Mouse (Mus musculus): ENCODE measurements around the gene Lmln.
"Not testable (repeated sequence)": the region's sequence is repeated elsewhere in the genome, so short reads cannot be mapped to it uniquely, and the experiment has no call there.

The Lmln gene

DNA sequence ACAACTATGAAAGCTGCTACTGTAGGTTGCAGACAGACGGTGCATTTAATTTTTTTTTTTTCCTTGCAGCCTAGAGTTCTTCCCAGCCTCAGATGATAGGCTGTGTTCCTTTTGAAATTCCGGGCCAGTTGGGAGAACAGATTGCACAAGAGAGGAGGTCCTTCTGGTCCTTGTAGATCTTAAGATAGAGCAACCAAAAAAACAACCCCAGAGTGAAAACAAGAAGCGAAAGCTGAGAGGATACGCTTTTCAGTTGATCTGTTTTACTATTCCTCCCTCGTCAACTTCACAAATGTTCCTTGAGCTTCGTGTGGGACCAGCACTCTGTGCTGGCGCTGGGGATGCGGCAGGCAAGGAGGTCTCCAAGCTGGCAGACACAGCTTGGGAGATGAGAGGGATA lies 89.2 kb downstream of the Lmln start:
- Histone ChIP-seq H3K9me3 (ENCODE audit: low read length) (no peaks in the 10 kb centered on the region), H3K4me1 (replicated peaks; ENCODE audit: low read depth, low read length) (peaks cover 11% of the 10 kb centered on the region), H3K36me3 (ENCODE audit: insufficient read depth, low read length) (no peaks in the 10 kb centered on the region), H3K4me3 (replicated peaks; ENCODE audit: low read length) (no peak overlapping the region), H3K27me3 (ENCODE audit: insufficient read depth, low read length) (peaks cover 5% of the 10 kb centered on the region)
- no peak for TF ChIP-seq POU5F1 (IDR thresholded peaks at IDR 0.05; ENCODE audit: borderline replicate concordance, low read length)
- TF ChIP-seq NANOG (IDR thresholded peaks at IDR 0.05; ENCODE audit: borderline replicate concordance, low read length), result no peak
- TF ChIP-seq CTCF (conservative IDR thresholded peaks at IDR 0.05; ENCODE audit: low read length), result no peak

DNA sequence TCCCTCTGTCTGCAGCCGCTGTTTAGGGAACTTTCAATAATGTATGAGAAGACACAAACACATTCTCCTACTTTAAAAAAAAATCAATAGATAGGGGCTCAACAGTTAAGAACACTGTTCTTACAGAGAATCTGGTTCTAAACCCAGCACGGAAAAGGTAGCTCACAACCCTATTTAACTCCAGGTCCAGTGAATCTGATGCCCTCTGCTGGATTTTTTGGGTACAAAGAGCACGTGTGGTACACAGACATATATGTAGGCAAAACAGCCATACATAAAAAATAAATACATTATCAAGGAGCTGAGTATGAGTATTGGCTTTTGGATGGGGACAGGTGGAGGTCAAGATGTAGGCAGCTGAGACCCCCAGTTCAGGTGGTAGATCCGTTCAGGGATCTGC lies 92.7 kb downstream of the Lmln start:
- H3K27me3 ChIP-seq (ENCODE audit: insufficient read depth, low read length), result peaks cover 9% of the 10 kb centered on the region
- H3K9me3 ChIP-seq (ENCODE audit: low read length), result no peaks in the 10 kb centered on the region
- no peaks in the 10 kb centered on the region for H3K36me3 ChIP-seq (ENCODE audit: insufficient read depth, low read length)
- peaks cover 28% of the 10 kb centered on the region for H3K4me1 ChIP-seq (replicated peaks; ENCODE audit: low read depth, low read length)
- no peak for TF ChIP-seq POU5F1 (IDR thresholded peaks at IDR 0.05; ENCODE audit: borderline replicate concordance, low read length)
- TF ChIP-seq CTCF (conservative IDR thresholded peaks at IDR 0.05; ENCODE audit: low read length), result peak; percentile 38
- TF ChIP-seq NANOG (IDR thresholded peaks at IDR 0.05; ENCODE audit: borderline replicate concordance, low read length), result no peak
- no peak overlapping the region for H3K4me3 ChIP-seq (replicated peaks; ENCODE audit: low read length)

DNA sequence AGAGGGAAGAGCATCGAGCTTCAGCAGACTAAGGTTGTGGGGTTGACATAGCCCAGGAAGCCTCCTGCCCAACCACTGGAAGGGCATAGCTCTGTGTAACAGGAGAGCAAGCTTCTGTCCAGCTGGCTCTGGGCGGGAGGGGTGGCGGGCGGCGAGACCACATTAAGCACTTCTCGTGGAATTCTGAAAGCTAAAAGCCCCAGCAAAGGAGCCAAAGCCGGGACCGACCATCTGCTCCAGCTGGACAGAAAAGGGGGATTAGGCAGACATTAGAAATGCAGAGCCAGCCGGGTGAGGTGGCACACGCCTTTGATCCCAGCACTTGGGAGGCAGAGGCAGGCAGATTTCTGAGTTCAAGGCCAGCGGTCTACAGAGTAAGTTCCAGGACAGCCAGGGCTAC lies 95.7 kb downstream of the Lmln start:
- Histone ChIP-seq H3K27me3 (ENCODE audit: insufficient read depth, low read length) (peaks cover 6% of the 10 kb centered on the region), H3K9me3 (ENCODE audit: low read length) (peaks cover 4% of the 10 kb centered on the region; the same call in 1 of the 2 replicates), H3K36me3 (ENCODE audit: insufficient read depth, low read length) (no peaks in the 10 kb centered on the region), H3K4me3 (replicated peaks; ENCODE audit: low read length) (peak overlapping the region; percentile 30), H3K4me1 (replicated peaks; ENCODE audit: low read depth, low read length) (peaks cover 39% of the 10 kb centered on the region)
- TF ChIP-seq CTCF (conservative IDR thresholded peaks at IDR 0.05; ENCODE audit: low read length) (no peak), NANOG (IDR thresholded peaks at IDR 0.05; ENCODE audit: borderline replicate concordance, low read length) (no peak), POU5F1 (IDR thresholded peaks at IDR 0.05; ENCODE audit: borderline replicate concordance, low read length) (no peak)

DNA sequence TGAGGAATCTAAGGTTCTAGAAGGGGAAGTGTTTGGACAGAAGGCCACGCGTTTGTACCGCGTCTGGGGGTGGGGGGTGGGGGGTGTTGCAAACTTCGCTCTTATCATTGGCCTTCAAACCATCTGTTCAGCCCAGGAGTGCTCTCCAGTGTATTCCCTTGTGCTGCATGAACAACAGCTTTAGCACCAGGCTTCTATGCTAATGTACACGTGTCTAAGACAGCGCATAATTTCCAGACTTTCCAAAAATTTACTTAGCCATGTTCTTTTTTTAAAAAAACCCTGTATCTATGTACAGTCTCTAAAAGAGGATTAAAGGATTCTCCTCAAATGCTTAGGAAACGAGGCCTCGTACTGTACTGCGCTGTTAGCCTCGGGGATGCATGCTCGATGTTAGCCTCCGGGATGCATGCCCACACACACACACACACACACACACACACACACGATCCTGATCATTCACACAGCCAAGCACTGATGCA lies 96.3 kb downstream of the Lmln start:
- H3K9me3 ChIP-seq (ENCODE audit: low read length), result peaks cover 4% of the 10 kb centered on the region; the same call in 1 of the 2 replicates
- H3K4me3 ChIP-seq (replicated peaks; ENCODE audit: low read length), result peak overlapping the region; percentile 30; the same call in 1 of the 2 replicates
- H3K36me3 ChIP-seq (ENCODE audit: insufficient read depth, low read length), result no peaks in the 10 kb centered on the region
- H3K4me1 ChIP-seq (replicated peaks; ENCODE audit: low read depth, low read length), result peaks cover 39% of the 10 kb centered on the region
- H3K27me3 ChIP-seq (ENCODE audit: insufficient read depth, low read length), result peaks cover 4% of the 10 kb centered on the region
- TF ChIP-seq CTCF (conservative IDR thresholded peaks at IDR 0.05; ENCODE audit: low read length), result no peak
- no peak for TF ChIP-seq POU5F1 (IDR thresholded peaks at IDR 0.05; ENCODE audit: borderline replicate concordance, low read length)
- TF ChIP-seq NANOG (IDR thresholded peaks at IDR 0.05; ENCODE audit: borderline replicate concordance, low read length), result no peak

DNA sequence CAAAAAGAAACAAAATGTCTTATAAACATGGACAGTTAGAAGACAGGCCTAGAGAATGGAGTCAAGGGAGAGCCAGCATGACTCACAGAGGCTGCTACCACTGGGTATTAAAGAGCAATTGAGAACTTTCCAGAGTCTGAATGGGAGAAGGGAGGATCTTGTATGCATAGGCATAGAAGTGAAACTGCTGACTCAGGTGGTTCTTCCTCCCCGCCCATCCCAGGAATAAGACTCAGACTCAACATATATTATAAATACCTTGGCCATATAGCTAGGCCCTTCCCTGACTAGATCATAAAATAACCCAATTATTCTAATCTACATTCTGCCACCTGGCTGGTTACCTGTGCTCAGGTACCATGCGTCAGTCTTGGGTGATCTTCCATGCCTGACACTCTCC lies 97.0 kb downstream of the Lmln start:
- TF ChIP-seq NANOG (IDR thresholded peaks at IDR 0.05; ENCODE audit: borderline replicate concordance, low read length) (no peak), CTCF (conservative IDR thresholded peaks at IDR 0.05; ENCODE audit: low read length) (no peak), POU5F1 (IDR thresholded peaks at IDR 0.05; ENCODE audit: borderline replicate concordance, low read length) (no peak)
- Histone ChIP-seq H3K4me1 (replicated peaks; ENCODE audit: low read depth, low read length) (peaks cover 36% of the 10 kb centered on the region), H3K4me3 (replicated peaks; ENCODE audit: low read length) (no peak overlapping the region), H3K9me3 (ENCODE audit: low read length) (peaks cover 4% of the 10 kb centered on the region; the same call in 1 of the 2 replicates), H3K36me3 (ENCODE audit: insufficient read depth, low read length) (no peaks in the 10 kb centered on the region), H3K27me3 (ENCODE audit: insufficient read depth, low read length) (peaks cover 4% of the 10 kb centered on the region)

DNA sequence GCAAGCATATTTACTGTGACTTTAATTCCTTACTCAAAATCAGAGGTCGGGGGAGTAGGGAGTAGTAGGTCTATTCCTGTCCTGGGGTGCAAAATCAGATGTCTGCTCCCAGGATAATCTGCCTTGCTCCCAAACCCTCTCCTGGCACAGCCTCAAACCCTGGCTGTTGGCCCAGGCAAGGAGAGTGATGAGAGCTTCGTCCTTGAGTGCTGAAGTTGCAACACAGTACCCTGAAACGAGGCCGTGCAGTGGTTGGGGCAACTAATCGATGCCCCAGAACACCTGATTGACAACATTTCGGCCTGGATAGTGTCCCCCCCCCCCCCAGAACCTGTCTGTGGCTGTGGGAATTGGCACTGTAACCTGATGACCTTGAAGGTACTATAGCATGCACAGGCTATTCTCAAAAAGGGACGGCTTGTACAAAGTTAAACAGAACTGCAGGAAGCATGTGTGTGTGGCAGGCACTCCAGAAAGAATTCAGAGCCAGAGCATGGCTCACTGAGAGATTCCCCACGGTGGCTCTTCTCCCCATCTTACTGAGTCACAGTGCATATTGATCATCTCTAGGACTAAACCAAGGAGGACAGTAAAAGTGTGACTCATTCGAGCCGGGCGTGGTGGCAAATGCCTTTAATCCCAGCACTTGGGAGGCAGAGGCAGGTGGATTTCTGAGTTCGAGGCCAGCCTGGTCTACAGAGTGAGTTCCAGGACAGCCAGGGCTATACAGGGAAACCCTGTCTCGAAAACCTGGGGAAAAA lies 101.2 kb downstream of the Lmln start:
- TF ChIP-seq NANOG (IDR thresholded peaks at IDR 0.05; ENCODE audit: borderline replicate concordance, low read length) (no peak), CTCF (conservative IDR thresholded peaks at IDR 0.05; ENCODE audit: low read length) (no peak), POU5F1 (IDR thresholded peaks at IDR 0.05; ENCODE audit: borderline replicate concordance, low read length) (no peak)
- H3K4me1 ChIP-seq (replicated peaks; ENCODE audit: low read depth, low read length), result peaks cover 20% of the 10 kb centered on the region
- H3K4me3 ChIP-seq (replicated peaks; ENCODE audit: low read length), result no peak overlapping the region
- H3K36me3 ChIP-seq (ENCODE audit: insufficient read depth, low read length), result no peaks in the 10 kb centered on the region
- H3K9me3 ChIP-seq (ENCODE audit: low read length), result peaks cover 7% of the 10 kb centered on the region; the same call in 1 of the 2 replicates
- no peaks in the 10 kb centered on the region for H3K27me3 ChIP-seq (ENCODE audit: insufficient read depth, low read length)

DNA sequence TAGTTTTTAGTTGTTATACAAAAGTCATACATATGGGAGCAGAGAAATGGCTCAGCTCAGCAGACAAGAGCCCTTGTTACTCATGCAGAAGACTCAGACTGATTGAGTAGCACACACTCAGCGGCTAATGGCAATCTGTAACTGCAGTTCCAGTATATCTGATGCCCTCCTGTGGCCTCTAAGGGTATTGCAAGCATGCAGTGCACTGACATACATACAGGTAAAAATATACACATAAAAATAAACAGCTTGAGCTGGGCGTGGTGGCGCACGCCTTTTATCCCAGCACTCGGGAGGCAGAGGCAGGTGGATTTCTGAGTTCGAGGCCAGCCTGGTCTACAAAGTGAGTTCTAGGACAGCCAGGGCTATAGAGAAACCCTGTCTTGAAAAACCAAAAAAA lies 104.0 kb downstream of the Lmln start:
- not testable (repeated sequence) for H3K4me1 ChIP-seq (replicated peaks; ENCODE audit: low read depth, low read length); H3K4me3 ChIP-seq (replicated peaks; ENCODE audit: low read length); H3K9me3 ChIP-seq (ENCODE audit: low read length); H3K27me3 ChIP-seq (ENCODE audit: insufficient read depth, low read length); H3K36me3 ChIP-seq (ENCODE audit: insufficient read depth, low read length)
- TF ChIP-seq CTCF (conservative IDR thresholded peaks at IDR 0.05; ENCODE audit: low read length), result peak; percentile 94

DNA sequence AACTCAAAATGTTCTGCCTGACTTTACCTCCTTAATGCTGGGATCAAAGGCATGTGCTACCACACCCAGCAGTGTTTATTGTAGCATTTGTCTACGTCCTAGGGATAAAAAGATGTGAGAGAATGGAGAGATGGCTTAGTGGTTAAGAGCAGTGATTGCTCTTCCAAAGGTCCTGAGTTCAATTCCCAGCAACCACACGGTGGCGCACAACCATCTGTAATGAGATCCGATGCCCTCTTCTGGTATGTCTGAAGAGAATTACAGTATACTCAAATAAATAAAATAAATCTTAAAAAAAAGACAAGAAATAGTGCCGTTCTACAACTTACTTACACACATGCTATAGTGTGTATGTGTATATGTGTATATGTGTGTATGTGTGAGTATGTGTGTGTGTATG lies 105.2 kb downstream of the Lmln start:
- Histone ChIP-seq H3K36me3 (ENCODE audit: insufficient read depth, low read length) (no peaks in the 10 kb centered on the region), H3K9me3 (ENCODE audit: low read length) (peaks cover 3% of the 10 kb centered on the region; the same call in 1 of the 2 replicates), H3K4me3 (replicated peaks; ENCODE audit: low read length) (no peak overlapping the region), H3K4me1 (replicated peaks; ENCODE audit: low read depth, low read length) (0 out of 2 replicates have a peak, but pooled peaks cover 4% of the 10 kb centered on the region), H3K27me3 (ENCODE audit: insufficient read depth, low read length) (no peaks in the 10 kb centered on the region)
- TF ChIP-seq POU5F1 (IDR thresholded peaks at IDR 0.05; ENCODE audit: borderline replicate concordance, low read length) (no peak), NANOG (IDR thresholded peaks at IDR 0.05; ENCODE audit: borderline replicate concordance, low read length) (no peak), CTCF (conservative IDR thresholded peaks at IDR 0.05; ENCODE audit: low read length) (0 out of 2 replicates have a peak, but pooled peaks have one; percentile 18)
